Mouse (Mus musculus) adrenal gland, postnatal 4 days (tissue): ENCODE results near the gene Ube2d2b. TPM values are rescaled to one million over a fixed set of nuclear protein-coding genes. Genes with fewer than 3 reads are reported as not detected.

Experiments used
- DNase-seq, 2 experiments: peaks; one replicate each; pipeline ENCODE4 v3.0.0; 2021 to 2022; ENCODE audit warnings: low spot score in 2 of 2, mixed read lengths in 2 of 2
- total RNA-seq, 2 experiments: library from RNA; stranded (reverse); gene quantifications; 2 replicates each; pipeline ENCODE4 v1.2.3; 2021

Ube2d2b gene
- total RNA-seq, 2 experiments from 2014 or later, result not detected

DNA sequence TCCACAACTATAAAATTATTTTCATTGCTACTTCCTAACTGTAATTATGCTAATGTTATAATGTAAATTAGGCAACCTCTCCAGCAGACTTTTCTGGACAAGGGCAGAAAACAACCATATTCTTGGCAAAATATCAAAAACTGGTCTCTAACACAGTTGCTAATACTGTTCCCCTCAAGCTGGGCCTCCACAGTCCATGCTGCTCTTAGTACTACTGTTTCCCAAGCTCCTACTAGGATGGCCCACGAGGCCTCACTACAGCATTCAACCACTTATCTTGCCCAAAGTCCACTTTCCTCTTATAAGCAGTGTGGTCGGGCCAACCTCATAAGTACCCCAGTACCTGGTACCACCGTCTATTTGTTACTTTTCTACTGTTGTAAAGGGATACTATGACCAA lies 24.7 kb downstream of the Ube2d2b start:
- DNase-seq, result no peak

- DNase-seq, result no peak
These were observed 25.6 kb downstream of the Ube2d2b start for GRCm38 (mm10) chr5:107855546-107855945.

DNA sequence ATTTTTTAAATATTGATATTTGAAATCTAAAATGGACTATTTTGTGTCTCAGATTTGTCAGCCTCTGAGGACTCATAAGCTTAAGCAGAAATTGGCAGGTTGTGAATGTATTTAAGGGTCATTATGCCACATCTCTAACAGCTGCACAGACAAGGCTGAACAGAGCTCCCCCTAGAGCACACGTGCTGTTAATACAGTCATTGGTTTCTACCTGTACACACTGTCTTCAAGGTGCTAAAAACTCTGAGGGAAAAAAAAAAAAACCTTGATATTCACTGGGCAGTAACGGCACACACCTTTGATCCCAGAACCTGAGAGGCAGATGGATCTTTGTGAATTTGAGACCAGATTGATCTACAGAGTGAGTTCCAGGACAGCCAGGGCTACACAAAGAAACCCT lies 29.1 kb downstream of the Ube2d2b start:
- DNase-seq, result no peak

GRCm38 (mm10) chr5:107863971-107864370 lies 34.1 kb downstream of the Ube2d2b start:
- DNase-seq, result no peak

- DNase-seq, result no peak
These were observed 36.5 kb downstream of the Ube2d2b start for GRCm38 (mm10) chr5:107866127-107867126.

DNA sequence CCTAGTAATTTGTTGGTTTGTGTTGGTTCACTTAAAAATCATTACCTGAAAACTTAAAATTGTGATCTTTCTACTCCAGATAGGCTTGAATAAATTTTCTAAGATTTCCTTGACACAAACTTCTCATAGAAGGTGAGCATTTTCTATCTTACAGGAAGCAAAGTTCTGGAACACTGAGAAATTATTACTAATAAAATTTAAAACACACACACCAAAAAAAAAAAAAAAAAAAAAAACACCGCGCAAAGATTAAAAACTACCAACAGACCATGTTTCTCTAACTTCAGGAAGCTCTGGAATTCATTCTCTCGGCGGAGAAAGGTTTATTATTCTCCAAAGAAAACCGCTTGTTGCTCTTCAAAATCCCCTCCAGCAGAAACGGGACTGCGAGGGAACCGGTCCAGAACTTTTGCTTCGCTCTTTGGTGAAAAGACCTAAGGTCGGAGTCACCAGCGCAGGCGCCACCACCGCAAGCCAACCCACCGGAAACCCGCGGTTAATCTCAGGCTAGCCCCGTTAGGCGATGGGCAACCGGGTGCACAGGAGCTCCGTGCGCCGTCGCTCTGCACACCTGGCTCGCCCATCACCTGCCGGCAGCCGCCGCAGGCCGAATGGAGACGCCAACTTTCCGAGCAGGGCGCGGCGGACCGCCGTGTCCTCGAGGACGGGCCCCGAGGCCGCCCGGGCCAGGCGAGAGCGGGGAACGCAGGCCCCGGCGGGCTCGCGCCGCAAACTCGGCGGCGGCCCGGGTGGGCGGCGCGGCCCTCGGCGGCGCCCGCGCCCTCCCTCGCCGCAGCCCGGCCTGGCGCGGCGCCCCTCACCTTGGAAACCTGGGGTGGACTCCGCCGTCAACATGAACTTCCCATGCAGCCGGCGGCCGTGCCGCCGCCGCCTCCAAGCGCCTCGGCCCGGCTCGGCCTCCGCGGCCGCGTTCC lies 38.3 kb downstream of the Ube2d2b start:
- DNase-seq, result peak; percentile 25 to 28

DNA sequence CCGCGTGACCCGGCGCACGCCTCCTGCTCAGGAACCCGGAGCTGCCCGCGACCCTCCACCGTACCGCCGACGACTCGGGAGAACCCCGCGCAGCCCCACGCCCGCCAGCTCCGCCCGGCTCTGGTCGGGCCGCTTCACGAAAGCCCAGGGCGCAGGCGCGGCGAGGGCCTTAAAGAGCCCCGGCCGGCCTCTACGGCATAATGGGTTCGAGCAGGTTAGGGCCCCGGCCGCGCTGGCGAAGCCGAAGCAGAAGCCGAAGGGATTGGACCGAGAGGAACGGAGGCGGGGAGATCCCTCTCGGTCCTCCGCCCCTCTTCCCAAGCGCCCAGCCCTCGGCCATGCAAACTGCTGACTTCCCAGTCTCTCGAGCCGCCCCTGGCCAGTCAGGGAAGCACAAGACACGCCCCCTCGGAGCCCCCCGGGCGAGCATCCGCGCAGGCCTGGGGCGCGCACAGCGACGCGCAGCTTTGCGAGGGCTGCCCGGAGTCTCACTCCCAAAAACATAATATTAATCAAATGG lies 39.1 kb downstream of the Ube2d2b start:
- peak; percentile 69 to 86 for DNase-seq

DNA sequence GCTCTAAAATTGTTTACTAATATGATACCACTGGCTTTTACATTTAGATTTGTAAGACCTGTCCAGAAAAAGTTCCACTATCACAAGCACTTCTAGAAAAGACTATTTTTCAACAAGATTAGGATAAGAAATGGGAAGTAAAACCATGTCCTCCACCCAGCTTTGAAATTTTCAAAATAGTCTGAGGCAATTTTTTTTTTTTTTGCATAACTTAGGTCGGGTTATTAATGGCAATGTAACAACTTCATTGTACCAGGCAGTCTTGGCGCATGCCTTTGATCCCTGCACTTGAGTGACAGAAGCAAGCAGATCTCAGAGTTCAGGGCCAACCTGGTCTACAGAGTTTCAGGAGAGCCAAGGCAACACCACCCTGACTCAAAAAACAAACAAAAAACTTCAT lies 39.8 kb downstream of the Ube2d2b start:
- DNase-seq, result no peak

GRCm38 (mm10) chr5:107873330-107873729 lies 43.4 kb downstream of the Ube2d2b start:
- no peak for DNase-seq

DNA sequence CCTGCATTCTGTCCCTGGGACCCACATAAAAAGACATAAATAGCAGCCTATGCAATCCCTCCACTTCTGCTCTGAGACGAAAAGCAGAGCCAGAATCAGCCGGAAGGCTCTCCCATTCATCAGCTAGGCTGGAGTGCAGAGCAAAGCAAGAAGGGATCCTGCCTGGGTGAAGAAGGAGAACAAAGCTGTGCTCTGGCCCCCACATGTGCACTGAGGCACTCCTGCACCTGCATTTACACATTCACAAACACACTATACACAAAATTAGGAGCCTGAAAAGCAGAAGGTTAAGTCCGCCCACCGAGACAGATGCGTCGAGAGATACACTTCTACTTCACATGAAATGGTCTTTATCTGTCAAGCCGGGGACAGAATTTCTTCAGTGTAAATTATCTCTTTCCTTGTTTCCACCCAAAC lies 44.0 kb downstream of the Ube2d2b start:
- DNase-seq, result no peak

- DNase-seq, result no peak
These were observed 44.8 kb downstream of the Ube2d2b start, which contains the start of gene Evi5 for GRCm38 (mm10) chr5:107874561-107875260. Gene Evi5 (minus strand): TSS chr5:107875107.

DNA sequence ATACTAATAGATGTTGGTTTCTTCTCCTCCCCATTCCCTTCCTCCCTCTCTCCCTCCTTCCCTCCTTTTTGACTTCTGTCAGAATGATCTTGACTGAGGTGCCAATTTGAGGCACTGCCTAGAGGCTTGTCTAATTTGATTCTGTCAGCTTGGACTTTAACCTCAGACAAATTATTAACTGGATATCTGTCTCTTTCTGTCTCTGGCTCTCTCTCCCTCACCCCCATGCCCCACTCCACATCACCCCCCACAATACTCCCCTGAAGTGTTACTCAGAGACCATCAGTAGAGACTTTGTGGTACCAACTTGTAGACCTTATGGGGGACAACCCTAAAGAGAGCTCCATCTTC lies 45.3 kb downstream of the Ube2d2b start:
- no peak for DNase-seq

GRCm38 (mm10) chr5:107877053-107877452 lies 47.2 kb downstream of the Ube2d2b start:
- no peak for DNase-seq

DNA sequence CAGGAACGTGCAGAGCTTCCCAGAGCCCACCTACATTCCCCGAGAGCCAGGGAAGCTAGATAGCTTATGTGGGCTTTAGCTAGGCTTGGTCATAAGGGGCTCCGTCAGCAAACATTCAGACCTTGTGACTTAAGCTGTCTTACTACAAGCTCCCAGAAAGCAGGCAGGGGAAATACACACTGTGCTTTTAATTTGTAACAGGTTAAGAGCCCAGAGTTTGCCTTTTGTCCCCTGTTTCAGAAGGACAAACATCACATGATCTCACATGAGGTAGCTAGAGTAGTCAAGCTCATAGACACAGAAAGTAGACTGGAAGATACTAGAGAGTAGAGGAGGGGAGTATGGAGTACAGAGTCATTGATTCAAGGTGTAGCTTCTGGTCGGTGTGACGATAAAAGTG lies 50.8 kb downstream of the Ube2d2b start:
- no peak for DNase-seq

Other genes starting within 250 kb of the Ube2d2b start
- 10 to 100 TPM; 24.2 to 26.9 TPM for gene Rpap2, start 232.7 kb upstream of the Ube2d2b start, total RNA-seq
- 10 to 100 TPM; 23.7 to 24.1 TPM for gene Glmn, start 232.2 kb upstream of the Ube2d2b start, total RNA-seq
- under 1 TPM; 0.59 to 0.62 TPM for gene Gfi1, start 104.1 kb upstream of the Ube2d2b start, total RNA-seq
- gene Evi5, start 45.0 kb downstream of the Ube2d2b start, total RNA-seq, result 10 to 100 TPM; 69.9 to 75.1 TPM
- gene Rpl5, start 70.4 kb downstream of the Ube2d2b start, total RNA-seq, result 100 to 1,000 TPM; 110 to 113 TPM
- gene Fam69a, start 157.0 kb downstream of the Ube2d2b start, total RNA-seq, result 10 to 100 TPM in 1 of 2 experiments, 1 to 10 TPM in 1; 9.8 to 10.1 TPM
- gene Mtf2, start 235.6 kb downstream of the Ube2d2b start, total RNA-seq, result 10 to 100 TPM; 45.8 to 47.8 TPM